Mouse (Mus musculus): ENCODE results near the gene Entpd2. TPM values are rescaled to one million over a fixed set of nuclear protein-coding genes. Genes with fewer than 3 reads are reported as not detected.
A peak's percentile ranks its signal among the peaks of the same experiment; 100 is the strongest.
"Not testable (repeated sequence)": the region's sequence is repeated elsewhere in the genome, so short reads cannot be mapped to it uniquely, and the experiment has no call there.

Gene Entpd2
- polyA plus RNA-seq, 1 experiment from 2014 or later, result 7.4 TPM

- H3K4me1 ChIP-seq (ENCODE audit: control insufficient read depth, insufficient read depth, low read depth, low read length), result peaks cover 27% of the 10 kb centered on the region
- H3K27ac ChIP-seq (ENCODE audit: low read depth, low read length), result no peak overlapping the region
- H3K4me3 ChIP-seq (ENCODE audit: low read length), result peak overlapping the region; percentile 37
- H3K9ac ChIP-seq (ENCODE audit: low read depth, low read length), result peak overlapping the region; percentile 61
- no peaks in the 10 kb centered on the region for H3K9me3 ChIP-seq (ENCODE audit: control insufficient read depth, low read length)
- peaks cover 32% of the 10 kb centered on the region for H3K27me3 ChIP-seq (replicated peaks; ENCODE audit: control insufficient read depth, insufficient read depth, low read length)
- no peak for ATAC-seq
- H3K36me3 ChIP-seq (ENCODE audit: control insufficient read depth, insufficient read depth, low read length), result no peaks in the 10 kb centered on the region
- WGBS, result 2% methylated on average over 17 of the region's 17 CpGs
- peak overlapping the region; percentile 68 for H3K4me2 ChIP-seq (ENCODE audit: low read length)
Measured at GRCm38 (mm10) chr2:25400764-25401163, 5.1 kb downstream of the Entpd2 start.

GRCm38 (mm10) chr2:25402377-25402971 is 6.8 kb downstream of the Entpd2 start:
- peaks cover 18% of the 10 kb centered on the region for H3K27me3 ChIP-seq (replicated peaks; ENCODE audit: control insufficient read depth, insufficient read depth, low read length)
- ATAC-seq, result peak; percentile 67

GRCm38 (mm10) chr2:25402972-25403601 is 7.4 kb downstream of the Entpd2 start:
- WGBS, result under 1% methylated on average over 54 of the region's 54 CpGs
- peak overlapping the region; percentile 90 for H3K9ac ChIP-seq (ENCODE audit: low read depth, low read length)
- peak; percentile 87 for ATAC-seq

More at GRCm38 (mm10) chr2:25402377-25402971, 6.8 kb downstream of the Entpd2 start:
- Histone ChIP-seq H3K4me2 (ENCODE audit: low read length) (peak overlapping the region; percentile 76), H3K9me3 (ENCODE audit: control insufficient read depth, low read length) (no peaks in the 10 kb centered on the region), H3K4me3 (ENCODE audit: low read length) (peak overlapping the region; percentile 71), H3K4me1 (ENCODE audit: control insufficient read depth, insufficient read depth, low read depth, low read length) (peaks cover 22% of the 10 kb centered on the region), H3K36me3 (ENCODE audit: control insufficient read depth, insufficient read depth, low read length) (no peaks in the 10 kb centered on the region), H3K9ac (ENCODE audit: low read depth, low read length) (peak overlapping the region; percentile 90), H3K27ac (ENCODE audit: low read depth, low read length) (peak overlapping the region; percentile 91)
- 0% methylated on average over 13 of the region's 13 CpGs for whole genome bisulfite sequencing

GRCm38 (mm10) chr2:25403994-25404393 is 8.3 kb downstream of the Entpd2 start:
- Histone ChIP-seq H3K27ac (ENCODE audit: low read depth, low read length) (no peak overlapping the region), H3K9ac (ENCODE audit: low read depth, low read length) (peak overlapping the region; percentile 90), H3K4me1 (ENCODE audit: control insufficient read depth, insufficient read depth, low read depth, low read length) (peaks cover 22% of the 10 kb centered on the region), H3K4me3 (ENCODE audit: low read length) (peak overlapping the region; percentile 71), H3K4me2 (ENCODE audit: low read length) (peak overlapping the region; percentile 76), H3K36me3 (ENCODE audit: control insufficient read depth, insufficient read depth, low read length) (peaks cover 7% of the 10 kb centered on the region), H3K27me3 (replicated peaks; ENCODE audit: control insufficient read depth, insufficient read depth, low read length) (peaks cover 12% of the 10 kb centered on the region), H3K9me3 (ENCODE audit: control insufficient read depth, low read length) (no peaks in the 10 kb centered on the region)
- no peak for ATAC-seq
- 92% methylated on average over 4 of the region's 4 CpGs for WGBS

More at GRCm38 (mm10) chr2:25402972-25403601, 7.4 kb downstream of the Entpd2 start:
- peak overlapping the region; percentile 91 for H3K27ac ChIP-seq (ENCODE audit: low read depth, low read length)
- H3K4me3 ChIP-seq (ENCODE audit: low read length), result peak overlapping the region; percentile 71
- H3K27me3 ChIP-seq (replicated peaks; ENCODE audit: control insufficient read depth, insufficient read depth, low read length), result peaks cover 13% of the 10 kb centered on the region
- H3K4me2 ChIP-seq (ENCODE audit: low read length), result peak overlapping the region; percentile 76
- H3K9me3 ChIP-seq (ENCODE audit: control insufficient read depth, low read length), result no peaks in the 10 kb centered on the region
- H3K4me1 ChIP-seq (ENCODE audit: control insufficient read depth, insufficient read depth, low read depth, low read length), result peaks cover 22% of the 10 kb centered on the region
- H3K36me3 ChIP-seq (ENCODE audit: control insufficient read depth, insufficient read depth, low read length), result no peaks in the 10 kb centered on the region; the same call in 1 of the 2 replicates

GRCm38 (mm10) chr2:25408908-25409307 is 13.2 kb downstream of the Entpd2 start:
- Histone ChIP-seq H3K27ac (ENCODE audit: low read depth, low read length) (no peak overlapping the region), H3K9me3 (ENCODE audit: control insufficient read depth, low read length) (no peaks in the 10 kb centered on the region), H3K4me2 (ENCODE audit: low read length) (no peak overlapping the region), H3K4me3 (ENCODE audit: low read length) (no peak overlapping the region), H3K36me3 (ENCODE audit: control insufficient read depth, insufficient read depth, low read length) (peaks cover 19% of the 10 kb centered on the region), H3K9ac (ENCODE audit: low read depth, low read length) (no peak overlapping the region), H3K27me3 (replicated peaks; ENCODE audit: control insufficient read depth, insufficient read depth, low read length) (no peaks in the 10 kb centered on the region), H3K4me1 (ENCODE audit: control insufficient read depth, insufficient read depth, low read depth, low read length) (peaks cover 14% of the 10 kb centered on the region)
- WGBS, result 95% methylated on average over 10 of the region's 10 CpGs
- ATAC-seq, result no peak

- H3K9me3 ChIP-seq (ENCODE audit: control insufficient read depth, low read length); H3K27me3 ChIP-seq (replicated peaks; ENCODE audit: control insufficient read depth, insufficient read depth, low read length); H3K27ac ChIP-seq (ENCODE audit: low read depth, low read length); H3K4me2 ChIP-seq (ENCODE audit: low read length); H3K9ac ChIP-seq (ENCODE audit: low read depth, low read length); H3K4me1 ChIP-seq (ENCODE audit: control insufficient read depth, insufficient read depth, low read depth, low read length); H3K4me3 ChIP-seq (ENCODE audit: low read length); ATAC-seq: not testable (repeated sequence)
- H3K36me3 ChIP-seq (ENCODE audit: control insufficient read depth, insufficient read depth, low read length), result peaks cover 18% of the 10 kb centered on the region
Measured at GRCm38 (mm10) chr2:25413436-25413835, 17.8 kb downstream of the Entpd2 start.

- Histone ChIP-seq H3K9ac (ENCODE audit: low read depth, low read length) (no peak overlapping the region), H3K27ac (ENCODE audit: low read depth, low read length) (no peak overlapping the region), H3K4me2 (ENCODE audit: low read length) (no peak overlapping the region), H3K36me3 (ENCODE audit: control insufficient read depth, insufficient read depth, low read length) (no peaks in the 10 kb centered on the region), H3K4me3 (ENCODE audit: low read length) (no peak overlapping the region), H3K27me3 (replicated peaks; ENCODE audit: control insufficient read depth, insufficient read depth, low read length) (no peaks in the 10 kb centered on the region; the same call in 1 of the 2 replicates), H3K9me3 (ENCODE audit: control insufficient read depth, low read length) (no peaks in the 10 kb centered on the region), H3K4me1 (ENCODE audit: control insufficient read depth, insufficient read depth, low read depth, low read length) (no peaks in the 10 kb centered on the region)
- ATAC-seq, result no peak
- 15% methylated on average over 3 of the region's 3 CpGs for WGBS
Measured at GRCm38 (mm10) chr2:25417426-25417825, 21.8 kb downstream of the Entpd2 start.

- 19% methylated on average over 3 of the region's 3 CpGs for WGBS
- H3K4me3 ChIP-seq (ENCODE audit: low read length), result no peak overlapping the region
- H3K36me3 ChIP-seq (ENCODE audit: control insufficient read depth, insufficient read depth, low read length), result no peaks in the 10 kb centered on the region
- H3K27me3 ChIP-seq (replicated peaks; ENCODE audit: control insufficient read depth, insufficient read depth, low read length), result peaks cover 10% of the 10 kb centered on the region
- H3K4me2 ChIP-seq (ENCODE audit: low read length), result no peak overlapping the region
- ATAC-seq, result peak; percentile 60; the same call in 1 of the 2 replicates
- H3K27ac ChIP-seq (ENCODE audit: low read depth, low read length), result no peak overlapping the region
- no peaks in the 10 kb centered on the region for H3K4me1 ChIP-seq (ENCODE audit: control insufficient read depth, insufficient read depth, low read depth, low read length)
- H3K9ac ChIP-seq (ENCODE audit: low read depth, low read length), result peak overlapping the region; percentile 9; the same call in 1 of the 2 replicates
- no peaks in the 10 kb centered on the region for H3K9me3 ChIP-seq (ENCODE audit: control insufficient read depth, low read length)
Measured at GRCm38 (mm10) chr2:25421896-25422295, 26.2 kb downstream of the Entpd2 start.

GRCm38 (mm10) chr2:25422587-25423410 is 27.1 kb downstream of the Entpd2 start, which contains the start of gene Fut7:
Fut7 (plus strand) TSS chr2:25423267.
- H3K4me1 ChIP-seq (ENCODE audit: control insufficient read depth, insufficient read depth, low read depth, low read length), result no peaks in the 10 kb centered on the region

More at GRCm38 (mm10) chr2:25422587-25423410, 27.1 kb downstream of the Entpd2 start, which contains the start of gene Fut7:
- Histone ChIP-seq H3K27me3 (replicated peaks; ENCODE audit: control insufficient read depth, insufficient read depth, low read length) (peaks cover 10% of the 10 kb centered on the region), H3K9ac (ENCODE audit: low read depth, low read length) (no peak within 1 kb of the TSS), H3K27ac (ENCODE audit: low read depth, low read length) (no peak within 1 kb of the TSS), H3K4me2 (ENCODE audit: low read length) (no peak within 1 kb of the TSS), H3K9me3 (ENCODE audit: control insufficient read depth, low read length) (no peaks in the 10 kb centered on the region), H3K36me3 (ENCODE audit: control insufficient read depth, insufficient read depth, low read length) (no peaks in the 10 kb centered on the region), H3K4me3 (ENCODE audit: low read length) (no peak within 1 kb of the TSS)
- no peak for ATAC-seq
- WGBS, result 67% methylated on average over 17 of the region's 17 CpGs
